Mouse (Mus musculus) stomach, embryonic 14.5 days (tissue): Measurements from ENCODE around the gene Gm7694. TPM values are rescaled to one million over a fixed set of nuclear protein-coding genes. Genes with fewer than 3 reads are reported as not detected.

Experiments
- ATAC-seq: fragments of 200-750 bp; cut with Nextera tagmentation; 2 replicates; pipeline ENCODE4 v1.8.0; 2017; ENCODE audit warnings: low read depth, moderate TSS enrichment; ENCODE audit not compliant: insufficient number of reproducible peaks, insufficient read depth, low FRiP score
- H3K27ac ChIP-seq: fragments of 300-500 bp; sonication (generic); 2 replicates; pipeline ENCODE4 v1.5.1; 2014; ENCODE audit warnings: mild to moderate bottlenecking, low read length, moderate library complexity, mixed read lengths
- H3K27me3 ChIP-seq: fragments of 300-500 bp; sonication (generic); 2 replicates; pipeline ENCODE4 v1.6.1; 2014; ENCODE audit warnings: low read length, control low read depth, mixed read lengths; ENCODE audit not compliant: control insufficient read depth, insufficient read depth
- H3K36me3 ChIP-seq: fragments of 300-500 bp; sonication (generic); 2 replicates; pipeline ENCODE4 v1.6.1; 2014; ENCODE audit warnings: mild to moderate bottlenecking, control low read depth, low read length, moderate library complexity, mixed read lengths; ENCODE audit not compliant: control insufficient read depth, insufficient read depth
- H3K4me1 ChIP-seq: fragments of 300-500 bp; sonication (generic); 2 replicates; pipeline ENCODE4 v1.6.1; 2014; ENCODE audit warnings: low read length, control low read depth, mixed read lengths; ENCODE audit not compliant: control insufficient read depth, insufficient read depth
- H3K4me2 ChIP-seq: fragments of 300-500 bp; sonication (generic); replicated peaks from 2 replicates; pipeline ENCODE4 v1.6.1; 2014; ENCODE audit warnings: low read depth, low read length, control low read depth
- H3K4me3 ChIP-seq: fragments of 300-500 bp; sonication (generic); 2 replicates; pipeline ENCODE4 v1.5.1; 2014; ENCODE audit warnings: low read depth, low read length, control low read depth
- H3K9ac ChIP-seq: fragments of 300-500 bp; sonication (generic); replicated peaks from 2 replicates; pipeline ENCODE4 v1.6.1; 2014; ENCODE audit warnings: low read depth, mild to moderate bottlenecking, control low read depth, low read length, moderate library complexity, mixed read lengths
- H3K9me3 ChIP-seq: fragments of 300-500 bp; sonication (generic); 2 replicates; pipeline ENCODE4 v1.6.1; 2016; ENCODE audit warnings: low read depth, low read length, control low read depth; ENCODE audit not compliant: control insufficient read depth
- WGBS: fragments of 180-500 bp; shearing (Covaris S2); extraction: QIAGEN DNeasy Blood & Tissue Kit; methylation state at CpG from one replicate; pipeline ENCODE4 v1.1.7; 2014; 5-methylcytosine and 5-hydroxymethylcytosine counted together
- polyA plus RNA-seq: library from polyadenylated mRNA; unstranded; fragments of >200 nt; fragmentation: Nextera tagmentation; extraction: Ambion mirVana; gene quantifications from 2 replicates; pipeline ENCODE4 v1.2.1, GENCODE M21; 2014

Gm7694 gene
- polyA plus RNA-seq, 1 experiment from 2014 or later: 5.7 TPM

GRCm38 (mm10) chr1:170270696-170271095 lies 35.4 kb downstream of the Gm7694 start:
- no peaks in the 10 kb centered on the region; the same call in 1 of the 2 replicates for H3K9me3 ChIP-seq

GRCm38 (mm10) chr1:170270281-170270680 lies 35.9 kb downstream of the Gm7694 start:
- no peaks in the 10 kb centered on the region for H3K4me1 ChIP-seq
- H3K27me3 ChIP-seq: no peaks in the 10 kb centered on the region
- no peaks in the 10 kb centered on the region for H3K36me3 ChIP-seq
- no peak overlapping the region for H3K9ac ChIP-seq
- WGBS: 83% methylated on average over 6 of the region's 6 CpGs
- no peaks in the 10 kb centered on the region; the same call in 1 of the 2 replicates for H3K9me3 ChIP-seq
- no peak overlapping the region for H3K27ac ChIP-seq
- H3K4me3 ChIP-seq: no peak overlapping the region
- no peak overlapping the region for H3K4me2 ChIP-seq
- ATAC-seq: no peak

More at GRCm38 (mm10) chr1:170270696-170271095, 35.4 kb downstream of the Gm7694 start:
- ATAC-seq: no peak
- Histone ChIP-seq H3K9ac (no peak overlapping the region), H3K27me3 (no peaks in the 10 kb centered on the region), H3K4me1 (no peaks in the 10 kb centered on the region), H3K36me3 (no peaks in the 10 kb centered on the region), H3K4me2 (no peak overlapping the region), H3K4me3 (no peak overlapping the region), H3K27ac (no peak overlapping the region)
- WGBS: 86% methylated on average over 4 of the region's 4 CpGs

- Histone ChIP-seq H3K4me2 (peak overlapping the region; percentile 43), H3K4me3 (peak overlapping the region; percentile 61), H3K4me1 (no peaks in the 10 kb centered on the region), H3K27ac (no peak overlapping the region), H3K9me3 (peaks cover 3% of the 10 kb centered on the region; the same call in 1 of the 2 replicates), H3K27me3 (no peaks in the 10 kb centered on the region), H3K36me3 (no peaks in the 10 kb centered on the region), H3K9ac (peak overlapping the region; percentile 60)
- 10% methylated on average over 32 of the region's 32 CpGs for WGBS
- ATAC-seq: peak; percentile 95
Observed at GRCm38 (mm10) chr1:170255560-170255910, 50.6 kb downstream of the Gm7694 start.

GRCm38 (mm10) chr1:170254893-170255559 lies 51.1 kb downstream of the Gm7694 start:
- Histone ChIP-seq H3K4me1 (no peaks in the 10 kb centered on the region), H3K4me3 (peak overlapping the region; percentile 61), H3K4me2 (peak overlapping the region; percentile 43), H3K27ac (no peak overlapping the region), H3K27me3 (no peaks in the 10 kb centered on the region), H3K9me3 (peaks cover 3% of the 10 kb centered on the region; the same call in 1 of the 2 replicates), H3K9ac (peak overlapping the region; percentile 60), H3K36me3 (no peaks in the 10 kb centered on the region)
- peak; percentile 6 for ATAC-seq
- 33% methylated on average over 28 of the region's 30 CpGs for WGBS

Other genes starting within 250 kb of the Gm7694 start
- 60.4 and 62.2 TPM in 2 replicates for gene Ddr2, start 195.6 kb downstream of the Gm7694 start, polyA plus RNA-seq
- gene Uap1, start 131.4 kb downstream of the Gm7694 start, polyA plus RNA-seq: 48.1 and 53.4 TPM in 2 replicates
- gene Uhmk1, start 90.9 kb downstream of the Gm7694 start, polyA plus RNA-seq: 10.0 and 12.2 TPM in 2 replicates
- 0.10 TPM in 1 of 2 replicates, not detected in the other for gene Sh2d1b2, start 73.6 kb downstream of the Gm7694 start, polyA plus RNA-seq
- gene Sh2d1b1, start 29.0 kb downstream of the Gm7694 start, polyA plus RNA-seq: 0.13 and 0.22 TPM in 2 replicates
- 2.7 and 3.9 TPM in 2 replicates for gene Spata46, start 2.5 kb upstream of the Gm7694 start, polyA plus RNA-seq